Comparison of ENCODE assay signal across 8 mouse cellular contexts in genomic region chr13:97439216-97439979, GRCm38 (mm10).
A peak's percentile ranks its signal among the peaks of the same experiment; 100 is the strongest.
DNase-seq lines count a peak whose midpoint lies in the region; ATAC-seq lines count a peak whose summit lies in the region.

No protein-coding gene starts in this region.

- peak overlapping the region; percentile 67 for H3K27ac ChIP-seq in embryonic facial prominence, embryonic 12.5 days
- H3K27ac ChIP-seq in limb, embryonic 11.5 days (replicated peaks; ENCODE audit: low read depth, low read length): no peak overlapping the region
- H3K27ac ChIP-seq in neural tube, embryonic 12.5 days: peak overlapping the region; percentile 60

- H3K4me3 ChIP-seq in embryonic facial prominence, embryonic 12.5 days: no peak overlapping the region
- no peak overlapping the region for H3K4me3 ChIP-seq in limb, embryonic 11.5 days (ENCODE audit: low read depth, low read length)
- H3K4me3 ChIP-seq in neural tube, embryonic 12.5 days: no peak overlapping the region

- peak; percentile 6 for DNase-seq in cerebellum, adult 9-10 months
- DNase-seq in cerebellum, adult 9-11 months: no peak
- DNase-seq in CD4-positive helper T cell, adult 2 months (ENCODE audit: low read depth, low spot score): peak; percentile 67
- no peak for DNase-seq in limb, embryonic 11.5 days (ENCODE audit: low spot score)
- no peak for DNase-seq in urinary bladder, postnatal 10 days (ENCODE audit: low spot score)

- H3K9me3 ChIP-seq in embryonic facial prominence, embryonic 12.5 days: no peaks in the 10 kb centered on the region
- no peaks in the 10 kb centered on the region for H3K9me3 ChIP-seq in limb, embryonic 11.5 days (ENCODE audit: control insufficient read depth, low read length)
- H3K9me3 ChIP-seq in neural tube, embryonic 12.5 days: no peaks in the 10 kb centered on the region

- peak; percentile 31; the same call in 1 of the 2 replicates for ATAC-seq in embryonic facial prominence, embryonic 12.5 days (ENCODE audit: insufficient number of reproducible peaks, insufficient read depth, low FRiP score, low TSS enrichment)
- no peak for ATAC-seq in limb, embryonic 11.5 days (ENCODE audit: insufficient number of reproducible peaks, low FRiP score, low TSS enrichment, low read depth)
- ATAC-seq in neural tube, embryonic 12.5 days (ENCODE audit: low FRiP score, low read depth): peak; percentile 34
- ATAC-seq in monocyte, adult 5-6 weeks (replicated peaks; ENCODE audit: insufficient number of reproducible peaks, low FRiP score, low TSS enrichment, poor library complexity, severe bottlenecking): no peak

- 13% methylated on average over 16 of the region's 16 CpGs for WGBS in embryonic facial prominence, embryonic 12.5 days
- 22% methylated on average over 16 of the region's 16 CpGs for WGBS in limb, embryonic 11.5 days
- WGBS in neural tube, embryonic 12.5 days: 7% methylated on average over 16 of the region's 16 CpGs

- H3K36me3 ChIP-seq in embryonic facial prominence, embryonic 12.5 days: no peaks in the 10 kb centered on the region
- no peaks in the 10 kb centered on the region for H3K36me3 ChIP-seq in limb, embryonic 11.5 days (ENCODE audit: control insufficient read depth, insufficient read depth, low read length)
- no peaks in the 10 kb centered on the region for H3K36me3 ChIP-seq in neural tube, embryonic 12.5 days

- H3K27me3 ChIP-seq in embryonic facial prominence, embryonic 12.5 days: no peaks in the 10 kb centered on the region
- H3K27me3 ChIP-seq in limb, embryonic 11.5 days (ENCODE audit: control insufficient read depth, insufficient read depth, low read length): no peaks in the 10 kb centered on the region
- no peaks in the 10 kb centered on the region for H3K27me3 ChIP-seq in neural tube, embryonic 12.5 days (replicated peaks)

- H3K4me2 ChIP-seq in embryonic facial prominence, embryonic 12.5 days (replicated peaks): peak overlapping the region; percentile 26
- H3K4me2 ChIP-seq in limb, embryonic 11.5 days (ENCODE audit: low read depth, severe bottlenecking): peak overlapping the region; percentile 15; the same call in 1 of the 2 replicates
- peak overlapping the region; percentile 50 for H3K4me2 ChIP-seq in neural tube, embryonic 12.5 days (replicated peaks)

- no peak overlapping the region for H3K9ac ChIP-seq in embryonic facial prominence, embryonic 12.5 days
- H3K9ac ChIP-seq in limb, embryonic 11.5 days (ENCODE audit: low read length): no peak overlapping the region
- no peak overlapping the region for H3K9ac ChIP-seq in neural tube, embryonic 12.5 days

- peaks cover 62% of the 10 kb centered on the region for H3K4me1 ChIP-seq in embryonic facial prominence, embryonic 12.5 days
- H3K4me1 ChIP-seq in limb, embryonic 11.5 days (ENCODE audit: control insufficient read depth, insufficient read depth, low read length): peaks cover 32% of the 10 kb centered on the region
- peaks cover 70% of the 10 kb centered on the region for H3K4me1 ChIP-seq in neural tube, embryonic 12.5 days

Comparison
In these comparisons a context has a peak if more than half of its experiments do, and no peak if none do; other contexts are left out.
1. DNase-seq: peak in cerebellum, adult 9-10 months (single experiment) and CD4-positive helper T cell, adult 2 months (single experiment); none in cerebellum, adult 9-11 months (single experiment), limb, embryonic 11.5 days (single experiment) and urinary bladder, postnatal 10 days (single experiment).
2. ATAC-seq: peak in embryonic facial prominence, embryonic 12.5 days (single experiment) and neural tube, embryonic 12.5 days (single experiment); none in limb, embryonic 11.5 days (single experiment) and monocyte, adult 5-6 weeks (single experiment).
3. Peak in every context shown above with its lines, with median percentiles within 50 percentile points of each other: H3K4me2 ChIP-seq.